Mouse (Mus musculus) forebrain, embryonic 16.5 days (tissue): Measurements from ENCODE around the gene Vmn1r195. TPM values are rescaled to one million over a fixed set of nuclear protein-coding genes. Genes with fewer than 3 reads are reported as not detected.

Source experiments
- ATAC-seq: fragments of 200-750 bp; cut with Nextera tagmentation; 2 replicates; pipeline ENCODE4 v1.8.0; 2017; ENCODE audit warnings: mild to moderate bottlenecking, moderate library complexity
- H3K27ac ChIP-seq: fragments of 300-500 bp; sonication (generic); 2 replicates; pipeline ENCODE4 v1.5.1; 2014; ENCODE audit warnings: low read length, control low read depth
- H3K27me3 ChIP-seq: fragments of 300-500 bp; sonication (generic); replicated peaks from 2 replicates; pipeline ENCODE4 v1.6.1; 2014; ENCODE audit warnings: low read length; ENCODE audit not compliant: control insufficient read depth, insufficient read depth
- H3K36me3 ChIP-seq: fragments of 300-500 bp; sonication (generic); 2 replicates; pipeline ENCODE4 v1.6.1; 2014; ENCODE audit not compliant: control insufficient read depth, insufficient read depth
- H3K4me1 ChIP-seq: fragments of 300-500 bp; sonication (generic); replicated peaks from 2 replicates; pipeline ENCODE4 v1.6.1; 2014; ENCODE audit warnings: low read length; ENCODE audit not compliant: control insufficient read depth, insufficient read depth
- H3K4me2 ChIP-seq: fragments of 300-500 bp; sonication (generic); 2 replicates; pipeline ENCODE4 v1.6.1; 2014; ENCODE audit warnings: mild to moderate bottlenecking, low read length, control low read depth
- H3K4me3 ChIP-seq: fragments of 300-500 bp; sonication (generic); replicated peaks from 2 replicates; pipeline ENCODE4 v1.5.1; 2014; ENCODE audit warnings: mild to moderate bottlenecking, low read length, control low read depth
- H3K9ac ChIP-seq: fragments of 300-500 bp; sonication (generic); replicated peaks from 2 replicates; pipeline ENCODE4 v1.6.1; 2014; ENCODE audit warnings: low read depth, low read length, control low read depth
- H3K9me3 ChIP-seq: fragments of 300-500 bp; sonication (generic); 2 replicates; pipeline ENCODE4 v1.6.1; 2016; ENCODE audit warnings: low read length; ENCODE audit not compliant: control insufficient read depth
- polyA plus RNA-seq: library from polyadenylated mRNA; unstranded; fragments of >200 nt; fragmentation: Nextera tagmentation; extraction: Ambion mirVana; gene quantifications from 2 replicates; pipeline ENCODE4 v1.2.1, GENCODE M21; 2015

The Vmn1r195 gene
- polyA plus RNA-seq, 1 experiment from 2014 or later = not detected

- Histone ChIP-seq H3K4me1 (no peaks in the 10 kb centered on the region), H3K4me2 (no peak within 1 kb of the TSS), H3K9me3 (no peaks in the 10 kb centered on the region), H3K36me3 (no peaks in the 10 kb centered on the region), H3K9ac (no peak within 1 kb of the TSS), H3K4me3 (no peak within 1 kb of the TSS), H3K27ac (no peak within 1 kb of the TSS), H3K27me3 (no peaks in the 10 kb centered on the region)
- ATAC-seq = no peak
These were observed 54.0 kb downstream of the Vmn1r195 start, which contains the start of gene Vmn1r197 for GRCm38 (mm10) chr13:22324289-22324688. Gene Vmn1r197 (plus strand): TSS chr13:22324589.

Other genes with a start within 250 kb of the Vmn1r195 start
- gene Hist1h2ah, start 235.0 kb upstream of the Vmn1r195 start, polyA plus RNA-seq = not detected in 2 replicates
- gene Hist1h2bk, start 234.7 kb upstream of the Vmn1r195 start, polyA plus RNA-seq = 3.3 TPM in 1 of 2 replicates, not detected in the other
- 14.0 and 14.5 TPM in 2 replicates for gene Hist1h4i, start 229.2 kb upstream of the Vmn1r195 start, polyA plus RNA-seq
- 8.5 and 13.4 TPM in 2 replicates for gene Hist1h2ag, start 227.6 kb upstream of the Vmn1r195 start, polyA plus RNA-seq
- 2.1 and 3.1 TPM in 2 replicates for gene Hist1h2bj, start 227.3 kb upstream of the Vmn1r195 start, polyA plus RNA-seq
- 0.04 TPM in 1 of 2 replicates, not detected in the other for gene Vmn1r188, start 186.1 kb upstream of the Vmn1r195 start, polyA plus RNA-seq
- gene Vmn1r189, start 164.7 kb upstream of the Vmn1r195 start, polyA plus RNA-seq = not detected in 2 replicates
- not detected in 2 replicates for gene Vmn1r191, start 86.6 kb upstream of the Vmn1r195 start, polyA plus RNA-seq
- not detected in 2 replicates for gene Vmn1r192, start 79.4 kb upstream of the Vmn1r195 start, polyA plus RNA-seq
- not detected in 2 replicates for gene Vmn1r193, start 47.4 kb upstream of the Vmn1r195 start, polyA plus RNA-seq
- gene Vmn1r194, start 26.3 kb upstream of the Vmn1r195 start, polyA plus RNA-seq = not detected in 2 replicates
- gene Vmn1r196, start 19.4 kb downstream of the Vmn1r195 start, polyA plus RNA-seq = not detected in 2 replicates
- not detected in 2 replicates for gene Vmn1r197, start 54.1 kb downstream of the Vmn1r195 start, polyA plus RNA-seq
- not detected in 2 replicates for gene Vmn1r198, start 79.8 kb downstream of the Vmn1r195 start, polyA plus RNA-seq
- not detected in 2 replicates for gene Vmn1r199, start 109.3 kb downstream of the Vmn1r195 start, polyA plus RNA-seq
- not detected in 2 replicates for gene Vmn1r200, start 119.9 kb downstream of the Vmn1r195 start, polyA plus RNA-seq
- gene Vmn1r201, start 201.4 kb downstream of the Vmn1r195 start, polyA plus RNA-seq = not detected in 2 replicates
- not detected in 2 replicates for gene Vmn1r202, start 234.9 kb downstream of the Vmn1r195 start, polyA plus RNA-seq
- gene Vmn1r203, start 247.6 kb downstream of the Vmn1r195 start, polyA plus RNA-seq = not detected in 2 replicates